Mouse (Mus musculus) right cerebral cortex, postnatal 14 days (tissue): ENCODE measurements around the gene Prrc2a.

Experiments
- DNase-seq: peaks from one replicate; pipeline ENCODE4 v3.0.0; 2022

Gene Prrc2a

DNA sequence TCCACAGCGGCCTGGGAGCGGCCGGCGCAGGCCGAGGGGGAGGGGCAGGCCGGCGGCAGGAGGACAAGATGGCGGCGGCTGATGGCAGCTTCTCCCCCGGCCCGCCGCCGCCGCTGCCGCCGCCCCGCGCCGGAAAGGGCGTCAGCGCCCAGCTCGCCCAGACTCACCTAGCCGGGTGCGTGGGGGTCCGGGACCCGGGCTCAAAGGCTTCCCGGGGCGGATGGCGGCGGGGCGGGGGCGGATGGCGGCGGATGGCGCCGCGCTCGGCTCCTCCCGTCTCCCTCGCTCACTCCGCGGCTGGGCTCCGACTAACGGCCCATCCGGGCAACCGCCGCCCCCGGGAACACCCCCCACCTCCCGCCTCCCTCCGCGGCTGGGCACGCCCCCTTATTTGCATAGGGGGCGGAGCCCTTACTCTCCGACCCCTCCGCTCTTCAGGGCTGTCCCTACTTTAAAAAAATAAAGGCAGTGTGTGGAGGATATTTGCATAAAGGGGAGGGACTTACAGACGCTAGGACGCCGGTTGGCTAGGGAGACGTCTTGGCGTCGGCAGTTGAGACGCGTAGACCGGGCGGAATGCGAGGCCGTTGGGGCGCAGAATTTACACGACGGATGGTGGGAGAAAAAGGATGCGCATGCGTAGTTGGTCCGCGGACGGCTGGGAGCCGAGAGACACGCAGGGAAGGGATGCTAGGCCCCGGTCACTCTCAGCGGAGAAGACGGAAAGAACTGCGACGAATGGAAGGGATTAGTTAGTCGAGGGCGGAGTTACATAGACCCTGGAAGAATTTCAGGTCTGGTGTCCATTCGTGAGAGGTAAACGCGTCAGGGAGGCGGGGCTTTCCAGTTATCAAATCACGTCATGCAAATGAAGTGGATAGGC is at the start of gene Prrc2a:
Gene Prrc2a, minus strand, starts transcription at position 330 of the 883 bp plus-strand sequence.
- DNase-seq, result peak; percentile 99

DNA sequence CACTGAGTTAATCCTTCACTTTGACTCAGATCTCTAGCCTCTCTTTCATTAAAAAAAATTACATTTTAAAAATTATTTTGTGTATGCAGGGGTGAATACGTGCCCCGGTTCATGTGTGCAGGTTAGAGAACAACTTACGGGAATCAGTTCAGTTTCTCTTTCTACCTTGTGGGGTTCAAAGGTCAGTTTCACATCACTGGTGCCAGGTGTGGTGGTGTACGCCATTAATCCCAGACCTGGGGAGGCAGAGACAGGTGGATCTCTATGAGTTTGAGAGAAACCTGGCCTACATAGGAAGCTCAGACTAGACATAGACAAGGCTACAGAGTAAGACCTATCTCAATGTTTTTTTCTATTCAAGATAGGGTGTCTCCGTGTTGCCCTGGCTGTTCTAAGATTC is 48.4 kb upstream of the Prrc2a start:
- DNase-seq, result no peak

DNA sequence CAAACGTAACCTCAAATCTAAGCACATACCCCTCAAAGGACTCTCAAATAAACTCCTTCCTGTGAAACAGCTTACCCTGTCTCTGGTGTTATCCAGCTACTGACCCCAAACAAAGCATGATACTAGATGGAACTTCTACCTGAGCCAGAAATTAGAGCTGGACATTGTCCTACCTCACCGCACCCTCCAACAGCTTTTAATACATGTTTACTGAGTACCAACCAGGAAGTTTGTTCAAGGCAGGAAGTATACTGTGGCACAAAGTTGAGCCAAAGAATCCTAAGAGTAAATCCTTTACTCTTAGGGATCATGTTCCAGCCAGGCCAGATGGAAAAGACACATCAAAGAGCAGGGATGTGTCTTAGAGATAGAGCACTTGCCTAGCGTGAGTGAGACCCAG is 45.9 kb upstream of the Prrc2a start:
- DNase-seq, result no peak

DNA sequence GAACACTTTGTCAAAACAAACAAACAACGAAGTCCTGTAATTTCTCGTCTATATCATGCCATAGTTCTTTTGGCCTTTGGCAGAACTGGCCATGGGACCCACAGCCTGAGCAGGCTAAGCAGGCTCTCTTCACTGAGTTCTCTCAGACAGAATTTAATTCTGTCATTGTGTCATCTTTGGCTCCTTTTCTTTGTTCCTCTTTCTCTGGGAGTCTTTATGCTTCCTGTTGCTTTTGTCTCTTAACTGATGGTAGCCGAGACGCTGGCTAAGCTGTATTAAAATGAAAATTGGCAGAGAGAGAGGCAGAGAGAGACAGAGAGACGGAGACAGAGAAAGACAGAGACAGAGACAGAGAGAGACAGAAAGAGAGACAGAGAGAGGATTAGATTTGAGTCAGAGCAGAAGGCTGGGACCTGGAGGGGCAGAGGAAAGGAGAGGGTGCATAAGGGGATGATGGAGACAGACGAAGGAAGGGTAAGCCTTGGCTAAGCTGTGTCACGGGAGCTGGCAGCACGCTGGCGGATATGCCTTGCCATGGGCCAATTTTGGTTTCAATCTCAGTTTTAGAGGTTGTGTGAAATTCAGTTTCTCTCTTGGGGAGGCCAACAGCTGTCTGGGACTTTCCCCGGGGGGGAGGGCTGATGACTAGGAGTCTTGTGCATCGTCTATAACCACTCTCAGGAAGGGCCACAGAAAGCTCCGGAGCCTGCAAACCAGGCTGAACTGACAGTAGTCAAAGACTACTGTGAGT is 45.3 kb upstream of the Prrc2a start:
- DNase-seq, result no peak

DNA sequence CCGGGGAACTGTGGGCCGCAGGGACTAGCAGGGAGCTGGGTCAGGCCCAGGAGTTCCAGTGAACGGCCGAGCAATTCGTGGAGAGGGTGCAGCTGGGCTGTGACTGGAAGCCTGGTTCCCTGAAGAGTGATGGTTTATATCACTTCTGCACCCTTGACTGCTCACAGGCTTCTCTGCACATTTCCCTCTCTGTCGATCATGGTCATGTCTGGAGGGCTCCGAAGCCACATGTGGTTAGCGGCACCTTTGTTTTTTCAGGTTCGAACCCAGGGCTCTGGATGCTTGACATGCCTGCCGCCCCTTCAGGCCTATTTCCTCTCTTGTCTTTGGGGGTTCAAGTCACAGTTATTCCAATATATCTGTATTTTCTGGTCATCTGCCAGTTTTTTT is 40.7 kb upstream of the Prrc2a start:
- no peak for DNase-seq

GRCm38 (mm10) chr17:35204494-35205379 is 40.0 kb upstream of the Prrc2a start, which contains the start of gene Lta:
Gene Lta (minus strand): TSS chr17:35205351.
- DNase-seq, result no peak

DNA sequence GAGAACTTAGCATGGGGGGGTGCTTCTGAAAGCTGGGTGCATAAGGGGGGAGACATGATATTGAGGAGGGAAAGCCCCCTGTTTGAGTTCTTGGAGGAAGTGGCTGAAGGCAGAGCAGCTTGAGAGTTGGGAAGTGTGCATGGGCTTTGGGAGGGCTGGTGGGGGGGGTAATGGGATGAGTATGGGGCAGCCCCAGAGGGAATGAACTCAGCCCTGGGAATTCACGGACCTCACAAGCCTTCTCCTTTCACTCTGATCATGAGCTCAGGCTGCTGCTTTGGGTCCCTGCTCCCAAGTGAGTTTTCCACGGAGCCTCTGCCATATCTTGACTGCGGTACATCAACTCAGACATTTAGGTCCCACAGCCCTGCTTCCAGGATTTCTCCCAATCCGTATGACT is 37.7 kb upstream of the Prrc2a start:
- DNase-seq, result no peak

GRCm38 (mm10) chr17:35201787-35202186 is 37.1 kb upstream of the Prrc2a start, which contains the start of gene Tnf:
Gene Tnf (minus strand): TSS chr17:35202007.
- no peak for DNase-seq

GRCm38 (mm10) chr17:35201128-35201527 is 36.4 kb upstream of the Prrc2a start:
- DNase-seq, result no peak

DNA sequence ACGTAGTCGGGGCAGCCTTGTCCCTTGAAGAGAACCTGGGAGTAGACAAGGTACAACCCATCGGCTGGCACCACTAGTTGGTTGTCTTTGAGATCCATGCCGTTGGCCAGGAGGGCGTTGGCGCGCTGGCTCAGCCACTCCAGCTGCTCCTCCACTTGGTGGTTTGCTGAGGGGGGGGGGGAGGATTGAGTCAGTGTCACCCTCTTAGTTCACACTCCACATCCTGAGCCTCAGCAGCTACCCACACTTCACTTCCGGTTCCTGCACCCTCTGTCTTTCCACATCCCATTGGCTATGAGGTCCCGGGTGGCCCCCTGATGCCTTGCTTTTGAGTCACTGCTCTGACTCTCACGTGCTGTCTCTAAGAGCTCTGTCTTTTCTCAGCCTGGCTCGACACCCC is 35.7 kb upstream of the Prrc2a start:
- no peak for DNase-seq

GRCm38 (mm10) chr17:35198946-35199345 is 34.2 kb upstream of the Prrc2a start:
- no peak for DNase-seq

DNA sequence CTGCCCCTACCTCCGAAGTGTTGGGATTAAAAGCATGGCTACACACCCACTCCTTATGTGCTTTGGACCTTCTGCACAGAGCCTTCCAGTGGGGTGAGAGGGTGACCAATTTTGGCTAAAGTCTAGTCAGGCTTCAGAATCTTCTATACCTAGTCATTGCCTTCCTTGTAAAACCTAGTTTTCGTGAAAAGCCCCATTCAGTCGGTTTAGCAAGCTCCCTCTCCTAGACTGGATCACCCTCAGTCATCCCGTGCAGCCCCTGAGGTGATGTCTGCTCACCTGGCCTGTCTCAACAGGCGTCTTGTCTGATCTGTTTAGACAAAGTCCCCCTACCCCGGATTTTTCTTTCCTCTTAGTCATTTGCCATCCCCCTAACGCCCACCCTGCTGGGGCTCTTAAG is 33.3 kb upstream of the Prrc2a start:
- DNase-seq, result no peak

GRCm38 (mm10) chr17:35197126-35197525 is 32.4 kb upstream of the Prrc2a start:
- no peak for DNase-seq

DNA sequence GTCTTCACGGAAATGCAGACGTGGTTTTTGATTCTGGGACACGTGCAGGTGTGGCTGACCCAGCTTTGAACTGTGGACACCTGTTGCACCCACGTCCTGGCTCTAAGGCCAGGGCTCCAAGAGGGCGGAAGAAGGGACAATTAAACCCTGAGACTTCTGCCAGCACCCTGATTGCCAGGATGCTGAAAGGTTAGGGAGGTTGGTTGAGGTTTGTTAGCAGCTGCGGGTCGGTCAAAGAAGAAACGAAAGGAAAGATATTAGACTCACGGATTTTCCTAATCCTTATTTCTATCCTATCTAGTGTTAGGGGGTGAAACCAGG is 31.6 kb upstream of the Prrc2a start:
- DNase-seq, result no peak

DNA sequence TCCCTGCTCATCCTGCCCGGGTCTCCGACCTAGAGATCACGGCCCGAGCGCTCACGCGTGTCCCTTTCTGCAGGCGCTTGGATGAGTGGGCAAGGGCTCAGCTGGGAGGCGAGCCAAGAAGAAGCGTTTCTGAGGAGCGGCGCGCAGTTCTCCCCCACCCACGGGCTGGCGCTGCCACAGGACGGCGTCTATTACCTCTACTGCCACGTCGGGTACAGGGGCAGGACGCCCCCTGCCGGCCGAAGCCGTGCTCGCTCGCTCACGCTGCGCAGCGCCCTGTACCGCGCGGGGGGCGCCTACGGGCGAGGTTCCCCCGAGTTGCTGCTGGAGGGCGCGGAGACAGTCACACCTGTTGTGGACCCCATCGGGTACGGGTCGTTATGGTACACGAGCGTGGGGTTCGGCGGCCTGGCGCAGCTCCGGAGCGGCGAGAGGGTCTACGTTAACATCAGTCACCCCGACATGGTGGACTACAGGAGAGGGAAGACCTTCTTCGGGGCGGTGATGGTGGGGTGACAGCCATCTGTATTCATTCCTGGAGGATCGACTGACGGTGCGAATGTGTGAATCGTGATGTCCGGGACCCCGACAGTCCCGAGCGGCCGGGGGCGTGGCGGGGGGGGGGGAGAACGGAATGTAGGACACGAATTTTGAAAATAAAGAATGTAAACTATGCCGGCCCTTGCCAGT is 31.1 kb upstream of the Prrc2a start:
- DNase-seq, result peak; percentile 90

GRCm38 (mm10) chr17:35194844-35195630 is 30.3 kb upstream of the Prrc2a start:
- no peak for DNase-seq

GRCm38 (mm10) chr17:35193881-35194843 is 29.5 kb upstream of the Prrc2a start, which contains the start of gene Ltb:
Gene Ltb (plus strand): TSS chr17:35194439.
- DNase-seq, result no peak

- DNase-seq, result no peak
Measured at GRCm38 (mm10) chr17:35192924-35193323, 28.2 kb upstream of the Prrc2a start.

DNA sequence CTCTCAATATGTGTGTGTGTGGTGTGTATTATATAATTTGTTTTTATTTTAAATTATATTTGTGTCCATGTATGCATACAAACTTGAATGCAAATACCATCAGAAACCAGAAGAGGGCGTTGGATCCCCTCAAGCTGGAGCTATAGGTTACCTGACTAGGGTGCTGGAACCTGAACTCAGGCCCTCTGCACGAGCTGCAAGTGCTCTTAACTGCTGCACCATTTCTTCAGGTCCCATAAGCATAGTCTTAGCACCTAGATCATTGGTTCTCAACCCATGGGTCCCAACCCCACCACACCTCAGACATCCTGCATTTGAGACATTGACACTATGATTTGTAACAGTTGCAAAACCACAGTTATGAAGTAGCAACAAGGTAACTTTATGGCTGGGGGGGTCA is 27.0 kb upstream of the Prrc2a start:
- DNase-seq, result no peak

GRCm38 (mm10) chr17:35190096-35190495 is 25.4 kb upstream of the Prrc2a start:
- no peak for DNase-seq
